Mouse (Mus musculus) brain, embryonic 14.5 days (tissue): Measurements from ENCODE around the gene Auts2.

Source experiments
- CTCF ChIP-seq: fragments of 200-500 bp; IDR thresholded peaks from 2 replicates; pipeline ENCODE4 v1.5.1; 2012; ENCODE audit warnings: inconsistent platforms, mild to moderate bottlenecking, moderate library complexity, borderline replicate concordance; ENCODE audit not compliant: insufficient read depth, insufficient read length; ENCODE audit errors: extremely low read depth
- POLR2A ChIP-seq: fragments of 200-500 bp; IDR thresholded peaks from 2 replicates; pipeline ENCODE4 v1.6.1; 2012; ENCODE audit warnings: mild to moderate bottlenecking, inconsistent platforms, borderline replicate concordance; ENCODE audit not compliant: poor library complexity, insufficient read depth, insufficient read length, severe bottlenecking; ENCODE audit errors: extremely low read depth

- TF ChIP-seq POLR2A = no peak
- TF ChIP-seq CTCF = no peak
Measured at GRCm38 (mm10) chr5:132514521-132514920, 28.6 kb downstream of the Auts2 start.
